Mouse (Mus musculus) midbrain, postnatal 0 days (tissue): ENCODE results near the gene Elp5. TPM values are rescaled to one million over a fixed set of nuclear protein-coding genes. Genes with fewer than 3 reads are reported as not detected.

Source experiments
- ATAC-seq: fragments of 200-750 bp; cut with Nextera tagmentation; 2 replicates; pipeline ENCODE4 v1.8.0; 2017; ENCODE audit warnings: moderate number of reproducible peaks, mild to moderate bottlenecking, moderate TSS enrichment, moderate library complexity; ENCODE audit not compliant: low FRiP score
- DNase-seq: peaks from one replicate; pipeline ENCODE4 v3.0.0-alpha.2; 2015; ENCODE audit warnings: low spot score
- H3K27ac ChIP-seq: fragments of 300-500 bp; sonication (generic); 2 replicates; pipeline ENCODE4 v1.5.1; 2014; ENCODE audit warnings: low read depth, mild to moderate bottlenecking, low read length, mixed read lengths
- H3K27me3 ChIP-seq: fragments of 300-500 bp; sonication (generic); 2 replicates; pipeline ENCODE4 v1.6.1; 2014; ENCODE audit warnings: low read length, control low read depth, mixed read lengths; ENCODE audit not compliant: insufficient read depth
- H3K36me3 ChIP-seq: fragments of 300-500 bp; sonication (generic); 2 replicates; pipeline ENCODE4 v1.6.1; 2014; ENCODE audit warnings: low read length, control low read depth, mixed read lengths; ENCODE audit not compliant: insufficient read depth
- H3K4me1 ChIP-seq: fragments of 300-500 bp; sonication (generic); 2 replicates; pipeline ENCODE4 v1.6.1; 2014; ENCODE audit warnings: mild to moderate bottlenecking, control low read depth, antibody characterized with exemption, low read length, mixed read lengths; ENCODE audit not compliant: insufficient read depth
- H3K4me2 ChIP-seq: fragments of 300-500 bp; sonication (generic); 2 replicates; pipeline ENCODE4 v1.6.1; 2014; ENCODE audit warnings: low read depth, mild to moderate bottlenecking, low read length, mixed read lengths; ENCODE audit not compliant: poor library complexity, severe bottlenecking
- H3K4me3 ChIP-seq: fragments of 300-500 bp; sonication (generic); 2 replicates; pipeline ENCODE4 v1.5.1; 2014; ENCODE audit warnings: low read depth, mild to moderate bottlenecking, low read length, moderate library complexity
- H3K9ac ChIP-seq: fragments of 300-500 bp; sonication (generic); replicated peaks from 2 replicates; pipeline ENCODE4 v1.6.1; 2014; ENCODE audit warnings: mild to moderate bottlenecking, low read length, moderate library complexity, mixed read lengths; ENCODE audit not compliant: poor library complexity, severe bottlenecking
- H3K9me3 ChIP-seq: fragments of 300-500 bp; sonication (generic); 2 replicates; pipeline ENCODE4 v1.6.1; 2016; ENCODE audit warnings: low read length, control low read depth
- CTCF ChIP-seq: IDR thresholded peaks from 2 replicates; pipeline ENCODE4 v1.5.1; 2016; ENCODE audit warnings: antibody characterized with exemption, mild to moderate bottlenecking
- WGBS: fragments of 180-500 bp; shearing (Covaris S2); extraction: QIAGEN DNeasy Blood & Tissue Kit; methylation state at CpG from one replicate; pipeline ENCODE4 v1.1.7; 2014; 5-methylcytosine and 5-hydroxymethylcytosine counted together
- polyA plus RNA-seq: library from polyadenylated mRNA; unstranded; fragments of >200 nt; fragmentation: Nextera tagmentation; extraction: Ambion mirVana; gene quantifications from 2 replicates; pipeline ENCODE4 v1.2.1, GENCODE M21; 2015
- total RNA-seq: library from RNA; depleted of rRNA; stranded (reverse); fragments of >200 nt; gene quantifications from 2 replicates; pipeline ENCODE4 v1.2.3, GENCODE M21; 2014

Gene Elp5
- total and polyA plus RNA-seq, 2 experiments from 2014 or later = 157 to 171 TPM

GRCm38 (mm10) chr11:70013408-70013807 lies 31.1 kb upstream of the Elp5 start:
- DNase-seq = no peak
- no peak for ATAC-seq
- Histone ChIP-seq H3K9me3 (no peaks in the 10 kb centered on the region), H3K9ac (no peak overlapping the region), H3K4me1 (peaks cover 16% of the 10 kb centered on the region; the same call in 1 of the 2 replicates), H3K36me3 (peaks cover 52% of the 10 kb centered on the region), H3K4me2 (no peak overlapping the region), H3K4me3 (no peak overlapping the region), H3K27me3 (no peaks in the 10 kb centered on the region), H3K27ac (no peak overlapping the region)
- TF ChIP-seq CTCF = no peak
- WGBS = 80% methylated on average over 3 of the region's 3 CpGs

DNA sequence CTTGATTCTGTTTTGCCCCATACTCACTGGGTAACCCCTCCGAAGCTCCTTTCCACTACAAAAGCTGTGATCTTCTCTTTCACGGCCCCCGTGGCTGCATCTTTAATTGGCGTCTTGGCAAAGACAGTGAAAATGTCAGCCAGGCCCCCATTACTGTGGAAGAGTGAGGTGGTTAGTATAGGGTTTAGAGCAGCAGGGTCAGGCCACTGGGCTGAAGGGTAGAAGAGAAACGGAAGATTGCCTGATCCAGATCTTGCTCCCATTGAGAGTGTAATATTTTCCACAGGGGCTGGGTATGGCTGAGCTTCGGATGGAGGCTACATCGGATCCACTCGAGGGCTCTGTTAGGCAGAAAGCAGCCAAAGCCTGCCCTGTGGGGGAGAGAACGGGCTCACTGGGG lies 30.6 kb upstream of the Elp5 start:
- ATAC-seq = no peak
- TF ChIP-seq CTCF = no peak
- no peak for DNase-seq
- Histone ChIP-seq H3K27me3 (no peaks in the 10 kb centered on the region), H3K4me2 (no peak overlapping the region), H3K4me1 (peaks cover 16% of the 10 kb centered on the region; the same call in 1 of the 2 replicates), H3K9me3 (no peaks in the 10 kb centered on the region), H3K9ac (no peak overlapping the region), H3K27ac (no peak overlapping the region), H3K4me3 (no peak overlapping the region), H3K36me3 (peaks cover 56% of the 10 kb centered on the region)
- 82% methylated on average over 9 of the region's 9 CpGs for WGBS

DNA sequence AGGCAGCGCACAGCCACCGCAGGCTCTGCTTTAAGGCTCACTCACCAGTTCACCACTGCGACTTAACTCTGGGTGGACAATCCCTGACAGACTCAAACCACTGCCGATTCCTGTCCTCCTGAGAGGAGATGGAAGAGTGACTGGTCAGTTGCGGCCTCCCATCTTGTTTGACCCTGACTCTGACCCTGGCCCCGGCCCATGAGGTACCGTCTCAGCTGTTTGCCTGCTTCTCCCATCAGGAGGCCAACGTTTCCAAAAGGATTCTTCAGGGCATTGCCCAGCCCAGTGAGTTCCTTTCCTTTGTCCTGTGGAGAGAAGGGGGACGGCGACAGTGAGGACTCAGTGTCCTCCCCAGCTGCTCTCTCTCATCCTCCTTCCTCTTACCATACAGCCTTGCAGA lies 28.6 kb upstream of the Elp5 start:
- H3K9ac ChIP-seq = no peak overlapping the region
- ATAC-seq = no peak
- no peak for DNase-seq
- H3K4me1 ChIP-seq = peaks cover 5% of the 10 kb centered on the region; the same call in 1 of the 2 replicates
- H3K27me3 ChIP-seq = no peaks in the 10 kb centered on the region
- H3K4me2 ChIP-seq = no peak overlapping the region
- H3K4me3 ChIP-seq = no peak overlapping the region
- H3K36me3 ChIP-seq = peaks cover 74% of the 10 kb centered on the region
- 76% methylated on average over 10 of the region's 10 CpGs for WGBS
- no peaks in the 10 kb centered on the region for H3K9me3 ChIP-seq
- H3K27ac ChIP-seq = no peak overlapping the region
- no peak for TF ChIP-seq CTCF

- TF ChIP-seq CTCF = no peak
- Histone ChIP-seq H3K4me1 (peaks cover 5% of the 10 kb centered on the region; the same call in 1 of the 2 replicates), H3K4me3 (no peak overlapping the region), H3K36me3 (peaks cover 77% of the 10 kb centered on the region), H3K9ac (no peak overlapping the region), H3K27me3 (no peaks in the 10 kb centered on the region), H3K9me3 (no peaks in the 10 kb centered on the region), H3K4me2 (no peak overlapping the region), H3K27ac (no peak overlapping the region)
- WGBS = 89% methylated on average over 12 of the region's 12 CpGs
- no peak for ATAC-seq
- DNase-seq = no peak
Measured at GRCm38 (mm10) chr11:70010548-70010947, 28.2 kb upstream of the Elp5 start.

DNA sequence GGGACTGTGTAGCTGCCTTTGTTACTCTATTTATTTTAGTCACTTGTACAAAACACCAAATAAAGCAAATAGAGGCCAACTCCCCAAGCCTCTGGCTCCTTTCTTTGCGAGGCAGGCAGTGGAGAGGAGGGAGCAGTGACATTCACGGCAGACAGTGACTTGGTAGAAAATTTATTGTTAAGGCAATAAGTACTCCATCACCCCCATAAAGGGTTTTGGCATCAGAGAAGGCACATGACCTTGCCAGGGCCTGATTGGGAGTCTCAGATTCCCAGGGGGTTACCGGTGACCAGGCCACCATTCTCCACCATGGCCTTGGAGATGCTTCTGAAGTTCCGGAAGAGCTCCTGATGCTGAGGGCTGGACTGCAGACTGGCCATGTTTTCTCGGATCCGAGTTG lies 27.7 kb upstream of the Elp5 start:
- H3K36me3 ChIP-seq = peaks cover 82% of the 10 kb centered on the region
- TF ChIP-seq CTCF = no peak

GRCm38 (mm10) chr11:70005521-70005920 lies 23.2 kb upstream of the Elp5 start:
- no peak overlapping the region for H3K27ac ChIP-seq
- DNase-seq = peak; percentile 27
- peak; percentile 55 for TF ChIP-seq CTCF
- no peaks in the 10 kb centered on the region for H3K27me3 ChIP-seq
- no peak overlapping the region for H3K4me3 ChIP-seq
- H3K4me1 ChIP-seq = peaks cover 15% of the 10 kb centered on the region
- 50% methylated on average over 5 of the region's 5 CpGs for WGBS
- H3K9me3 ChIP-seq = no peaks in the 10 kb centered on the region
- ATAC-seq = no peak
- no peak overlapping the region for H3K9ac ChIP-seq
- no peak overlapping the region for H3K4me2 ChIP-seq
- peaks cover 55% of the 10 kb centered on the region for H3K36me3 ChIP-seq

More for the DNA sequence above, 27.7 kb upstream of the Elp5 start:
- H3K4me2 ChIP-seq = no peak overlapping the region
- no peak for ATAC-seq
- 92% methylated on average over 6 of the region's 6 CpGs for WGBS
- H3K27me3 ChIP-seq = no peaks in the 10 kb centered on the region
- no peak for DNase-seq
- H3K4me1 ChIP-seq = peaks cover 5% of the 10 kb centered on the region; the same call in 1 of the 2 replicates
- H3K4me3 ChIP-seq = no peak overlapping the region
- H3K27ac ChIP-seq = no peak overlapping the region
- H3K9me3 ChIP-seq = no peaks in the 10 kb centered on the region
- H3K9ac ChIP-seq = no peak overlapping the region
